Mouse (Mus musculus): ENCODE measurements around the gene Smyd4. TPM values are rescaled to one million over a fixed set of nuclear protein-coding genes. Genes with fewer than 3 reads are reported as not detected.

The Smyd4 gene
- total and polyA plus RNA-seq, 2 experiments from 2014 or later = 13.2 to 19.7 TPM

DNA sequence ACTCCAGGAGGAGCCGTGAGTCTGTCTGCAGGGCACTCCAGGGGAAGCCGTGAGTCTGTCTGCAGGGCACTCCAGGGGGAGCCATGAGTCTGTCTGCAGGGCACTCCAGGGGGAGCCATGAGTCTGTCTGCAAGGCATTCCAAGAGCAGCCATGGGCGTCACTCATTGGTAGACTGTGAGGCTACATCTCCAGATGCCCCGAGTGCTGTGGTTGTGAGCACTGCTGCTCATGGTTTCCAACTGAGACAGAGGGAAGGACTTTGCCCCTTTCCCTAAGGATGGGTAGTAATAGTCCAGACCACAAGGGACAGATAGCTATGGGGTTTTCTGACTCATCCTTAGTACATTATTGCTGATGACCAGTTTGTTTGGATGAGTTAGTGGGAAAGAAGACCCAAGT is 57.9 kb downstream of the Smyd4 start:
- ATAC-seq (ENCODE audit: insufficient read depth, low read depth) (no peak), DNase-seq (ENCODE audit: low spot score) (no peak)
- Histone ChIP-seq H3K27ac (ENCODE audit: low read depth) (no peak overlapping the region), H3K4me1 (ENCODE audit: control insufficient read depth, insufficient read depth) (peaks cover 14% of the 10 kb centered on the region; the same call in 1 of the 2 replicates), H3K4me2 (ENCODE audit: low read depth, low read length) (no peak overlapping the region), H3K27me3 (ENCODE audit: control insufficient read depth, insufficient read depth, low read length) (no peaks in the 10 kb centered on the region), H3K9ac (replicated peaks; ENCODE audit: low read depth, low read length) (no peak overlapping the region), H3K36me3 (replicated peaks; ENCODE audit: control insufficient read depth, insufficient read depth, low read length) (peaks cover 8% of the 10 kb centered on the region; the same call in 1 of the 2 replicates), H3K9me3 (replicated peaks; ENCODE audit: control insufficient read depth, low read length) (no peaks in the 10 kb centered on the region), H3K4me3 (ENCODE audit: low read depth, low read length) (no peak overlapping the region)
- TF ChIP-seq EP300 (IDR thresholded peaks at IDR 0.05; ENCODE audit: low read depth) (no peak), CTCF (IDR thresholded peaks at IDR 0.05; ENCODE audit: low read depth) (no peak)
- 71% methylated on average over 4 of the region's 4 CpGs for WGBS

DNA sequence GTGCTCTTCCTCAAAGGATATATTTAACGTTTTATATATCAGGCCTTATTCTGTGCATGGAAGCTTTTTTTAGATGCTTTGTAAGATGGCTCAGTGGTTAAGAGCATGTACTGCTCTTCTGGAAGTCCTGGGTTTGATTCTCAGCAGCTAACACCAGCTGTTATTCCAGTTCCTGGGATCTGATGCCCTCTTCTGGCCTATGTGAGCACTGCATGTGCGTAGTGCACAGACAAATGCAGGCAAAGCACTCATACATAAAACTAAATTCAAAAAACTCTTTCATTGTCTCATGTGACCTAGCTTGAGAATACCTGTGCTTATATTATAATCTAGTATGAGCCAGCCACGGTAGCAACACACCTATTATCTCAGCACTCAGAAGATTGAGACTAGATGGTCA is 58.6 kb downstream of the Smyd4 start:
- no peak overlapping the region for H3K27ac ChIP-seq (ENCODE audit: low read depth)
- H3K9me3 ChIP-seq (replicated peaks; ENCODE audit: control insufficient read depth, low read length) = no peaks in the 10 kb centered on the region
- WGBS = 38% methylated on average over 3 of the region's 3 CpGs
- H3K9ac ChIP-seq (replicated peaks; ENCODE audit: low read depth, low read length) = no peak overlapping the region
- H3K27me3 ChIP-seq (ENCODE audit: control insufficient read depth, insufficient read depth, low read length) = no peaks in the 10 kb centered on the region
- DNase-seq (ENCODE audit: low spot score) = no peak
- peaks cover 14% of the 10 kb centered on the region; the same call in 1 of the 2 replicates for H3K4me1 ChIP-seq (ENCODE audit: control insufficient read depth, insufficient read depth)
- TF ChIP-seq EP300 (IDR thresholded peaks at IDR 0.05; ENCODE audit: low read depth) = no peak
- peak; percentile 47 for TF ChIP-seq CTCF (IDR thresholded peaks at IDR 0.05; ENCODE audit: low read depth)
- no peak overlapping the region for H3K4me2 ChIP-seq (ENCODE audit: low read depth, low read length)
- ATAC-seq (ENCODE audit: insufficient read depth, low read depth) = no peak
- no peak overlapping the region for H3K4me3 ChIP-seq (ENCODE audit: low read depth, low read length)
- 0 out of 2 replicates have a peak, but pooled peaks cover 7% of the 10 kb centered on the region for H3K36me3 ChIP-seq (replicated peaks; ENCODE audit: control insufficient read depth, insufficient read depth, low read length)

DNA sequence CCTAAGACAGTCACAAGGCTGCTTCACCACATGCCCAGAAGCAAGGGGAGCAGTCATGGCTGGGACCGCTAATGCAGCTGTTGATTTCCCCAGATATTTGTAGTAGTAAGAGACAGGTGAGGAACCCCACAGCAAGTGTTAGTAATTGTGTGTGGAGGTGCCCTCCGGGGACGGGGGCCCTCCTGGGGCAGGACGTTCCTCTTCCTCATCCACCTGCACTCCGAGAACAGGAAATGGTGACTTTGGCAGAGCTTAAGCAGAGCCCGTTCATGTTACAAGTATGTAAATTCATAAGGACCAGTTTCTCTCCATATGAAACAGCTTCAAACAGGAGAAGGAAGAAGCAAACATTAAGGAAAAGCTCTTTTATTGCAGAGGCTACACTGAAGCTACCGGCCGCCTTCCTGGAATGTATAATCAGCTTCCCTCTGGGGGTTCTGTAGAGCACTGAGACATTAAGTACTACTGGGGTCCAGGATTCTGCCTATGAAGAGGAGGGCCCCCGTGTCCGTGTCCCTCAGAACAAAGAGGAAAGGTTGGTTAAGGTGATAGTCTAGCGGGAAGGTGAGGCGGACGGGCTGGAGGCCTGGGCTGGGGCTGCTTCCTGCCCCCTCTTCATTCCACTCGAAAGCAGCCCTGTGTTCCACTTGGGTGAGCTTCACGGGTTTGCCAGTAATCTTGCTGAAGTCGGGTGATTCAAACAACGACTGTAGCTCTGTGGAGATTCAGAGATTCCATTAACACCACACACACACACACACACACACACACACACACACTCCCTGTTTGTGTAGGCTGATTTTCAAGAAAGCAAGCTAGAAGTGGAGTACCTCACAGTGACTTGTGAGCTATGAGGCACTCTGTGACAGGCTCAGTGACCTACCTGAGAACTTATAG is 61.7 kb downstream of the Smyd4 start:
- H3K4me2 ChIP-seq (ENCODE audit: low read depth, low read length) = no peak overlapping the region
- TF ChIP-seq EP300 (IDR thresholded peaks at IDR 0.05; ENCODE audit: low read depth) (no peak), CTCF (IDR thresholded peaks at IDR 0.05; ENCODE audit: low read depth) (no peak)
- H3K27me3 ChIP-seq (ENCODE audit: control insufficient read depth, insufficient read depth, low read length) = no peaks in the 10 kb centered on the region
- peak overlapping the region; percentile 35; the same call in 1 of the 2 replicates for H3K27ac ChIP-seq (ENCODE audit: low read depth)
- H3K9me3 ChIP-seq (replicated peaks; ENCODE audit: control insufficient read depth, low read length) = no peaks in the 10 kb centered on the region
- DNase-seq (ENCODE audit: low spot score) (no peak), ATAC-seq (ENCODE audit: insufficient read depth, low read depth) (no peak)
- no peaks in the 10 kb centered on the region for H3K4me1 ChIP-seq (ENCODE audit: control insufficient read depth, insufficient read depth)
- H3K9ac ChIP-seq (replicated peaks; ENCODE audit: low read depth, low read length) = no peak overlapping the region
- whole genome bisulfite sequencing = 68% methylated on average over 17 of the region's 17 CpGs
- no peak overlapping the region for H3K4me3 ChIP-seq (ENCODE audit: low read depth, low read length)
- H3K36me3 ChIP-seq (replicated peaks; ENCODE audit: control insufficient read depth, insufficient read depth, low read length) = 0 out of 2 replicates have a peak, but pooled peaks cover under 1% of the 10 kb centered on the region

DNA sequence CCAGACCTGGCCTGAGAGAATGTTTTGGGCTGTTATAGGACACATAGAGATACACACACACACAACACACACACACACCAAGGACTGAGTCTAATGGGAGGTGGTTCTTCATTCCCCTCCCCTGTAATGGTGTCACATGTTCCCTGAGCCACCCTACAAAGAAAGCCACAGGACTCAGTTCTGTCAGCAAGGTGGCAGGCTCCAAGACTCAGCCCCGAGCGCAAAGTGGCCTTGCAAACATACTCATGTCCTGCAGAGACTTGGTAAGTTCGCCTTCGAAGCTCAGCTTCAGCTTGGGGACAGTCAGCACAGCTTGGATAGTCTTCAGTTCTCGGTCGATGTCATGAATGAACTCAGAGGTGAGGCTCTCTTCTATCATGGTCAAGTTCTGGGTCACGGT is 62.4 kb downstream of the Smyd4 start:
- WGBS = 84% methylated on average over 7 of the region's 7 CpGs
- Histone ChIP-seq H3K27me3 (ENCODE audit: control insufficient read depth, insufficient read depth, low read length) (no peaks in the 10 kb centered on the region), H3K4me1 (ENCODE audit: control insufficient read depth, insufficient read depth) (no peaks in the 10 kb centered on the region), H3K27ac (ENCODE audit: low read depth) (no peak overlapping the region), H3K9me3 (replicated peaks; ENCODE audit: control insufficient read depth, low read length) (no peaks in the 10 kb centered on the region), H3K4me3 (ENCODE audit: low read depth, low read length) (no peak overlapping the region), H3K4me2 (ENCODE audit: low read depth, low read length) (no peak overlapping the region), H3K36me3 (replicated peaks; ENCODE audit: control insufficient read depth, insufficient read depth, low read length) (no peaks in the 10 kb centered on the region), H3K9ac (replicated peaks; ENCODE audit: low read depth, low read length) (no peak overlapping the region)
- TF ChIP-seq EP300 (IDR thresholded peaks at IDR 0.05; ENCODE audit: low read depth) (no peak), CTCF (IDR thresholded peaks at IDR 0.05; ENCODE audit: low read depth) (no peak)
- DNase-seq (ENCODE audit: low spot score) (no peak), ATAC-seq (ENCODE audit: insufficient read depth, low read depth) (no peak)

DNA sequence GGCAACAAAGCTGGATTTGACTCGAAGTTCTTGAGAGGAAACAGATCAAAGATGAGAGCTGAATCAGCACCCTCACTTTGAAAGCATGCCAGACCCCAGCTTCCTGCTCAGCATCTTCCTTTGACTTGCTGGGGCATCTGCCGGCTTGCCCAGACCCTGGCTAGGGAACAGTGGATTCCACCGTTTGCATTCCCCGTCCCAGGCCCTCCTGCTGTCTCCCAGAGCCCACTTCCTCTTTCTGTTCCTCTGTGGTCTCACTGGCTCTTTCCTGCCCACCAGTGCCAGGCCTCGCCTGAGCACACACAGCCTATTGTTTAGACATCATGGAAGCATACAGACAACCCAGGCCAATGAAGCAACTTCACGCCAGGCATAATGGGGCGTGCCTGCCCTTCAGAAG is 66.9 kb downstream of the Smyd4 start:
- Histone ChIP-seq H3K9ac (replicated peaks; ENCODE audit: low read depth, low read length) (no peak overlapping the region), H3K27ac (ENCODE audit: low read depth) (no peak overlapping the region), H3K4me2 (ENCODE audit: low read depth, low read length) (no peak overlapping the region), H3K4me1 (ENCODE audit: control insufficient read depth, insufficient read depth) (no peaks in the 10 kb centered on the region), H3K4me3 (ENCODE audit: low read depth, low read length) (no peak overlapping the region), H3K9me3 (replicated peaks; ENCODE audit: control insufficient read depth, low read length) (no peaks in the 10 kb centered on the region), H3K36me3 (replicated peaks; ENCODE audit: control insufficient read depth, insufficient read depth, low read length) (no peaks in the 10 kb centered on the region), H3K27me3 (ENCODE audit: control insufficient read depth, insufficient read depth, low read length) (no peaks in the 10 kb centered on the region)
- no peak for TF ChIP-seq EP300 (IDR thresholded peaks at IDR 0.05; ENCODE audit: low read depth)
- no peak for TF ChIP-seq CTCF (IDR thresholded peaks at IDR 0.05; ENCODE audit: low read depth)
- ATAC-seq (ENCODE audit: insufficient read depth, low read depth) (no peak), DNase-seq (ENCODE audit: low spot score) (no peak)
- 43% methylated on average over 7 of the region's 7 CpGs for WGBS

Data from heart, postnatal 0 days (tissue).